Mouse (Mus musculus) heart, embryonic 13.5 days (tissue): ENCODE measurements around the gene Slirp. TPM values are rescaled to one million over a fixed set of nuclear protein-coding genes. Genes with fewer than 3 reads are reported as not detected.
"Not testable (repeated sequence)": the region's sequence is repeated elsewhere in the genome, so short reads cannot be mapped to it uniquely, and the experiment has no call there.

Experiments
- ATAC-seq: fragments of 200-750 bp; cut with Nextera tagmentation; 2 replicates; pipeline ENCODE4 v1.8.0; 2017; ENCODE audit warnings: moderate TSS enrichment; ENCODE audit not compliant: insufficient number of reproducible peaks, low FRiP score, low TSS enrichment; ENCODE audit errors: extremely low read depth
- H3K27ac ChIP-seq: fragments of 300-500 bp; sonication (generic); replicated peaks from 2 replicates; pipeline ENCODE4 v1.5.1; 2015; ENCODE audit warnings: moderate library complexity, mild to moderate bottlenecking, inconsistent platforms
- H3K27me3 ChIP-seq: fragments of 300-500 bp; sonication (generic); replicated peaks from 2 replicates; pipeline ENCODE4 v1.6.1; 2015; ENCODE audit warnings: mild to moderate bottlenecking, inconsistent platforms
- H3K36me3 ChIP-seq: fragments of 300-500 bp; sonication (generic); 2 replicates; pipeline ENCODE4 v1.6.1; 2015; ENCODE audit warnings: mild to moderate bottlenecking, inconsistent platforms
- H3K4me1 ChIP-seq: fragments of 300-500 bp; sonication (generic); 2 replicates; pipeline ENCODE4 v1.6.1; 2015; ENCODE audit warnings: inconsistent platforms
- H3K4me2 ChIP-seq: fragments of 300-500 bp; sonication (generic); 2 replicates; pipeline ENCODE4 v1.6.1; 2015; ENCODE audit warnings: inconsistent platforms, mild to moderate bottlenecking, moderate library complexity
- H3K4me3 ChIP-seq: fragments of 300-500 bp; sonication (generic); 2 replicates; pipeline ENCODE4 v1.5.1; 2015; ENCODE audit warnings: moderate library complexity, mild to moderate bottlenecking, inconsistent platforms
- H3K9ac ChIP-seq: fragments of 300-500 bp; sonication (generic); 2 replicates; pipeline ENCODE4 v1.6.1; 2015; ENCODE audit warnings: inconsistent platforms, mild to moderate bottlenecking, moderate library complexity
- H3K9me3 ChIP-seq: fragments of 300-500 bp; sonication (generic); 2 replicates; pipeline ENCODE4 v1.6.1; 2016; ENCODE audit warnings: inconsistent platforms
- WGBS: fragments of 180-500 bp; shearing (Covaris S2); methylation state at CpG from one replicate; pipeline ENCODE4 v1.1.7; 2015; ENCODE audit warnings: mixed read lengths; 5-methylcytosine and 5-hydroxymethylcytosine counted together
- microRNA-seq: library from miRNA; unstranded; fragments of <30 nt; microRNA quantifications from one replicate; pipeline ENCODE4, GENCODE M21; 2016
- polyA plus RNA-seq: library from polyadenylated mRNA; unstranded; fragments of >200 nt; fragmentation: Nextera tagmentation; extraction: Ambion mirVana; gene quantifications from 2 replicates; pipeline ENCODE4 v1.2.1, GENCODE M21; 2015

Slirp gene
- polyA plus RNA-seq, 1 experiment from 2014 or later: 269 TPM

DNA sequence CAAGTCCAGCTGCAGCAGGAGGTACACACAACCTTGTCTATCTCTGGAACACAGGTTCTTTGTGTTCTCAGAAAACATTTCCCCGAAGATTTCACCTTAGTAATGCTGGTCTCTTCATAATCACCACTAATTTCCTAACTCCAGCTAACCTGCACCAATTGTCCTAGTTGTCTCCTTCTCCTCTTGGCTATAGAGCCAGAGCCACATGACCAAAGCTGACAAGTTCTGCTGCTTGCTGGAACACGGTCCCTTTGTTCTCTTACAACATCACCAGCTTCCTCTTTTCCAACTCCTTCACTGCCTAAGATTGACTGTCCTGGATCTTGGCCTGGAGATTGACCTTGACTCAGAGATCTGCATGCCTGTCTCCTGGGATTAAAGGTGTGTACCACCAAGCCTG lies 45.0 kb downstream of the Slirp start:
- H3K9ac ChIP-seq, H3K4me1 ChIP-seq, H3K27ac ChIP-seq, H3K36me3 ChIP-seq, H3K4me2 ChIP-seq, H3K27me3 ChIP-seq, H3K4me3 ChIP-seq, H3K9me3 ChIP-seq, ATAC-seq: not testable (repeated sequence)
- WGBS: 58% methylated on average over 2 of the region's 2 CpGs

DNA sequence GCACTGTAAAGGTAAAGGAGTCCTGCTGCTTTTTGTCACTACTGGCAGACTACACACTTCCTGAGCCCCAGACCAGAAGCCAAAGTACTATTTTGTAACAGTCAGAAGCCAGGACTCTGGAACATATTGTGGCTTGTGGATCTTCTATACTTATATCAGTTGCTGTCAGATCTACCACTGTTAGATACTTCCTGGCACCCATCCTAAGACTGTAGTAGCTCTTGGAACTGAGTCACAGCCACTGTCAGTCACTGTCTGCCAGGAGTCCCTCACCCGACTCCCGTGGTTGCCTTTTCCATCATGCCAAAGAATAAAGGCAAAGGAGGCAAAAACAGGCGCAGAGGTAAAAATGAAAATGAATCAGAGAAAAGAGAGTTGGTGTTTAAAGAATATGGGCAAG lies 50.7 kb downstream of the Slirp start, which contains the start of gene Gm5788:
Gm5788 (plus strand) TSS at position 301 of the 400 bp plus-strand sequence.
- H3K27ac ChIP-seq, H3K36me3 ChIP-seq, H3K27me3 ChIP-seq, H3K9ac ChIP-seq, H3K4me3 ChIP-seq, H3K4me1 ChIP-seq, H3K9me3 ChIP-seq, H3K4me2 ChIP-seq, ATAC-seq: not testable (repeated sequence)
- WGBS: 77% methylated on average over 3 of the region's 3 CpGs

Small RNA genes lying within 50 kb of the gene (microRNA-seq; reads per million reads assigned to microRNA genes)
- 52.0 reads per million, percentile 45 among the genes with 10 or more reads in this experiment for gene Mir3068

Other genes starting within 250 kb of the Slirp start
- 0.59 and 0.76 TPM in 2 replicates for gene Samd15, start 244.2 kb upstream of the Slirp start, polyA plus RNA-seq
- 1.4 and 1.5 TPM in 2 replicates for gene Tmed8, start 243.4 kb upstream of the Slirp start, polyA plus RNA-seq
- 0.60 and 0.80 TPM in 2 replicates for gene Noxred1, start 205.2 kb upstream of the Slirp start, polyA plus RNA-seq
- 32.4 and 34.4 TPM in 2 replicates for gene Vipas39, start 177.6 kb upstream of the Slirp start, polyA plus RNA-seq
- gene Ahsa1, start 177.4 kb upstream of the Slirp start, polyA plus RNA-seq: 174 and 206 TPM in 2 replicates
- 0.75 and 0.90 TPM in 2 replicates for gene Ism2, start 144.2 kb upstream of the Slirp start, polyA plus RNA-seq
- gene Sptlc2, start 55.5 kb upstream of the Slirp start, polyA plus RNA-seq: 63.9 and 64.2 TPM in 2 replicates
- 34.2 and 37.2 TPM in 2 replicates for gene Alkbh1, start 121 bp downstream of the Slirp start, polyA plus RNA-seq
- 78.7 and 84.5 TPM in 2 replicates for gene Snw1, start 28.4 kb downstream of the Slirp start, polyA plus RNA-seq
- not detected in 2 replicates for gene Gm5788, start 50.8 kb downstream of the Slirp start, polyA plus RNA-seq
- gene Gm8300, start 70.4 kb downstream of the Slirp start, polyA plus RNA-seq: not detected in 2 replicates
- not detected in 2 replicates for gene Oog1, start 158.8 kb downstream of the Slirp start, polyA plus RNA-seq
- gene Gm4027, start 175.0 kb downstream of the Slirp start, polyA plus RNA-seq: not detected in 2 replicates
- not detected in 2 replicates for gene Gm16381, start 200.7 kb downstream of the Slirp start, polyA plus RNA-seq